Mouse (Mus musculus) lung, postnatal 0 days (tissue): Measurements from ENCODE around the gene Nodal.

Experiments used
- CTCF ChIP-seq: IDR thresholded peaks from 2 replicates; pipeline ENCODE4 v1.5.1; 2016; ENCODE audit warnings: antibody characterized with exemption, mild to moderate bottlenecking
- EP300 ChIP-seq: IDR thresholded peaks from 2 replicates; pipeline ENCODE4 v1.6.1; 2016; ENCODE audit warnings: antibody characterized with exemption, mild to moderate bottlenecking, control low read depth

DNA sequence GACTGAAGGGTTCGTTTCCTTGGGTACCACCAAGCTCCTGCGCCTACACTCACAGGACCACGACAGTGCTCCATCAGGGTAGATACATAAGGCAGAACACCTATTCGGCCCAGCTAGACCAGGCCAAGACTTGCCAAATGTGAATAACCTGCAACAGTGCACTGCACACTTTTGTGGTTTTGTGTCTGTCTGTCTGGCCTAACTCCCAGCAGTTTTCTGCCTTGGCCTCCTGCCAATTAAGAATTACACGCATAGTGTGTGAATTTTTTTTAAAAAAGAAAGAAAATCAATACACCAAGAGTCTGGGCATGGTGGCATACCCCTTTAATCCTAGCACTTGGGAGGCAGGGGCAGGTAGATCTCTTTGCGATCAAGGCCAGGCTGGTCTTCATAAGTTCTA is 10.2 kb downstream of the Nodal start:
- TF ChIP-seq CTCF (no peak), EP300 (no peak)
